Mouse (Mus musculus): ENCODE measurements around the gene Brms1l. TPM values are rescaled to one million over a fixed set of nuclear protein-coding genes. Genes with fewer than 3 reads are reported as not detected.

Gene Brms1l
- polyA plus RNA-seq (2012; rRNA removed): 75.6 and 224 TPM in 2 replicates

DNA sequence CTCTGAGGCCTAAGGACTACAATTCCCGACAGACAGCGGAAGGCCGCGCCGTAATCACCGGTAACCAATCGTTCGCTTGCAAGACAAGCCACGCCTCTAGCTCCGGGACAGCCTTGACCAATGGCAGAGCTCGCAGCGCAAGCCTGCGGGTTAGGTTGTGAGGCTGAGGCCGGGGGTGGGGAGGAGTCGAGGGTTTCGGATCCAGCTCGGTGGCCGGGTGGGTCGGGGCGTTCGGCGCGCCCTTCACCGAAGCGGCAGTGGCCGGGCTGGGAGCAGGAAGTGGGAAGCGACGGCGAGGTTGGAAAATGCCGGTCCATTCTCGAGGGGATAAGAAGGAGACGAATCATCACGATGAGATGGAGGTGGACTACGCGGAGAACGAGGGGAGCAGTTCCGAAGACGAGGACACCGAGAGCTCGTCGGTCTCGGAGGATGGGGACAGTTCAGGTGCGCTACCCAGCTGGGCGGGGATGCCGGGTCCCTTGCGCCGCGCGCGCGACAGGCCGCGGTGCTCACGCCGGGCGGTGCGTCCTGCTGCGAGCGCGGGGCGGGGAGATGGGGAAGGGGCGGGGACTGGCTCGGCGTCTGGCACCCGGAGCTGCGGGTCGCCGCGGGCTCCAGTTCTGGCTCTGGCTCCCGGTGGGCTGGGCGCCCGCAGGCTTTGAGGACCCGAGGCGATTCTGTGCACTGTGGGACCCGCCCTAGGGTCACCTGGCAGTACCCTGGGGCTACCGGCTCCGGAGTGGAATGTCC lies at the start of gene Brms1l:
Gene Brms1l, plus strand, starts transcription at position 126 of the 753 bp plus-strand sequence.

DNA sequence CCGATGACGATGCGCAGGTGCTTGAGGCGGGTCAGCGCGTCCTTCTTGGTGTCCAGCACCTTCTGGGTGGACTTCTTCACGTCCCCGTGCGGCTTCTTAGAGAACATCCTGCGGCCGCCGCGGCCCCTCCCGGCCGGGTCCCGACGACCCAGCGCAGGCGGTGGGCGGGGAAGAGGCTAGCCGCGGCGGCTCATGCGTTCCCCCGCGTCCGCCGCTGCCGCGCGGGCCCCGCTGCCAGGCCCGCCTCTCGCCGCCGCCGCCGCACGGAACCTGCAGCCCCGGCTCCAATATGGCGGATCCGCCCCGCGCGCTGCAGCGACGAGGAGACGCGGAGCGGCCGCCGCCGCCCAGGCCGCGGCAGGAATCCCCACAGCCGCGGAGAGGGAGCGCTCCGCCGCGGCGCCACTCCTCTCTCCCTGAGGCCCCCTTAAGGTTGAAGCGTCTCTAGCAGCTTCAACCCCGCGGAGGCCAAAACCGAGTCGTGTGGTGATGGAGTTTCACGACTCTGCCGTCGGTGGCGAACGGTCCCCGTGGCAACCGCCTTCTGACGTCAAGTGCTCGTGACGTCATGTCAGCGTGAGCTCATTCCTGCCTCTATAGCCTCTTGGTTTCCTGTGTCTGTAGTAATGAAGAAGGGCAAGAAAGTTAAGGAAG lies 15.3 kb upstream of the Brms1l start, which contains the start of gene Ralgapa1:
Gene Ralgapa1, minus strand, starts transcription at position 507 of the 654 bp plus-strand sequence.

Other genes with a start within 250 kb of the Brms1l start
- gene Insm2, start 236.9 kb upstream of the Brms1l start, polyA plus RNA-seq (2012; rRNA removed): 0.44 and 0.75 TPM in 2 replicates
- 21.4 and 44.8 TPM in 2 replicates for gene Ralgapa1, start 15.2 kb upstream of the Brms1l start, polyA plus RNA-seq (2012; rRNA removed)